Mouse (Mus musculus) heart, adult 2 months (tissue): ENCODE measurements around the gene Dip2c.

Experiments used
- CTCF ChIP-seq: fragments of 200-600 bp; IDR thresholded peaks from 2 replicates; pipeline ENCODE4 v1.8.1; 2022; ENCODE audit warnings: antibody characterized with exemption, mild to moderate bottlenecking, moderate library complexity
- POLR2A ChIP-seq: fragments of 200-500 bp; IDR thresholded peaks from 2 replicates; pipeline ENCODE4 v1.6.1; 2011; ENCODE audit warnings: mild to moderate bottlenecking, low read depth, low read length, control low read depth; ENCODE audit not compliant: insufficient read depth

DNA sequence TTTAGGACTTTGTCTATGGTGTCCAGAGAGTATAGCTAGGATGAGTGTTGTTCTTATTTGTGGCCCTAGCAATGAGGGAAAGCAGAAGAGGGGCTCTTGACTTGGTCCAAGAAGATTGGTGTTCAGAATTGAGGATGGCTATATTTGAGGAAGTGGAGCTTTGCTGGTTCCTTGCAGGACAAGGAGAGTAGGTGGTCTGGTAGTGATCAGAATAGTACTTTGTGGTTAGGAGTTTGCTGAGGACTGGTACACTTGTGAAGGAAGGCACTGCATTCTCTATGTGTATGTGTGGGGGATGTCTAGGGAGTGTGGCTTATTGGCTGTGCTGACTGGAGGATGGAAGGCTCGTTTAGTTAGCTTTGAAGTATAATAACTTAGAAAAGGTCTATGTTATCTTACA is 95.1 kb downstream of the Dip2c start:
- TF ChIP-seq POLR2A, result no peak
- no peak for TF ChIP-seq CTCF
